8 mouse cellular contexts compared by ENCODE assay signal in genomic region chr12:105008752-105009178, GRCm38 (mm10). TPM values are rescaled to one million over a fixed set of nuclear protein-coding genes. Genes with fewer than 3 reads are reported as not detected.
DNase-seq lines count a peak whose midpoint lies in the region; ATAC-seq lines count a peak whose summit lies in the region.

No protein-coding gene starts in this region.

- no peak overlapping the region for H3K27ac ChIP-seq in embryonic facial prominence, embryonic 11.5 days (replicated peaks; ENCODE audit: low read depth, low read length)
- peak overlapping the region; percentile 64 for H3K27ac ChIP-seq in heart, embryonic 16.5 days (ENCODE audit: low read length)
- H3K27ac ChIP-seq in stomach, embryonic 15.5 days: no peak overlapping the region

- H3K27me3 ChIP-seq in embryonic facial prominence, embryonic 11.5 days (ENCODE audit: control insufficient read depth, insufficient read depth, low read length): peaks cover 21% of the 10 kb centered on the region
- H3K27me3 ChIP-seq in heart, embryonic 16.5 days (ENCODE audit: control insufficient read depth, insufficient read depth, low read length): peaks cover 10% of the 10 kb centered on the region
- H3K27me3 ChIP-seq in stomach, embryonic 15.5 days (replicated peaks): 0 out of 2 replicates have a peak, but pooled peaks cover 21% of the 10 kb centered on the region

- peak overlapping the region; percentile 64; the same call in 1 of the 2 replicates for H3K4me3 ChIP-seq in embryonic facial prominence, embryonic 11.5 days (ENCODE audit: low read depth, low read length)
- H3K4me3 ChIP-seq in heart, embryonic 16.5 days (ENCODE audit: low read length): peak overlapping the region; percentile 77
- peak overlapping the region; percentile 71 for H3K4me3 ChIP-seq in stomach, embryonic 15.5 days (replicated peaks)

- no peak for DNase-seq in frontal cortex, postnatal 10 days (ENCODE audit: low spot score in 2 of 2)
- peak; percentile 52 for DNase-seq in embryonic facial prominence, embryonic 11.5 days (ENCODE audit: low spot score)
- DNase-seq in kidney, postnatal 25 days: peak; percentile 85 to 96
- DNase-seq in c-Kit-positive CD71-positive TER-119-positive erythroid progenitor cells, embryonic 14.5 days (ENCODE audit: low spot score): no peak

- ATAC-seq in frontal cortex, adult (ENCODE audit: low TSS enrichment): peak; percentile 32
- ATAC-seq in embryonic facial prominence, embryonic 11.5 days (replicated peaks; ENCODE audit: insufficient number of reproducible peaks, low FRiP score, low TSS enrichment, low read depth): peak; percentile 32; the same call in 1 of the 2 replicates
- ATAC-seq in heart, embryonic 16.5 days (replicated peaks; ENCODE audit: extremely low read depth, insufficient read depth, low FRiP score): peak; percentile 61
- ATAC-seq in megakaryocyte progenitor cell, adult 5-6 weeks (replicated peaks; ENCODE audit: poor library complexity): peak; percentile 45
- peak; percentile 51 for ATAC-seq in stomach, embryonic 15.5 days (ENCODE audit: insufficient read depth, low FRiP score, low read depth)

- no peak overlapping the region; the same call in 1 of the 2 replicates for H3K9ac ChIP-seq in embryonic facial prominence, embryonic 11.5 days (replicated peaks; ENCODE audit: low read length)
- peak overlapping the region; percentile 76 for H3K9ac ChIP-seq in heart, embryonic 16.5 days (ENCODE audit: low read length)
- no peak overlapping the region for H3K9ac ChIP-seq in stomach, embryonic 15.5 days

- peak overlapping the region; percentile 97 for H3K4me2 ChIP-seq in embryonic facial prominence, embryonic 11.5 days (ENCODE audit: low read depth, low read length)
- peak overlapping the region; percentile 84 for H3K4me2 ChIP-seq in heart, embryonic 16.5 days (ENCODE audit: low read depth, low read length)
- H3K4me2 ChIP-seq in stomach, embryonic 15.5 days: peak overlapping the region; percentile 96

- no peaks in the 10 kb centered on the region for H3K9me3 ChIP-seq in embryonic facial prominence, embryonic 11.5 days (replicated peaks; ENCODE audit: control insufficient read depth, low read length)
- H3K9me3 ChIP-seq in heart, embryonic 16.5 days (replicated peaks; ENCODE audit: control insufficient read depth, low read length): no peaks in the 10 kb centered on the region
- no peaks in the 10 kb centered on the region for H3K9me3 ChIP-seq in stomach, embryonic 15.5 days

- H3K4me1 ChIP-seq in embryonic facial prominence, embryonic 11.5 days (ENCODE audit: control insufficient read depth, insufficient read depth, low read length): peaks cover 12% of the 10 kb centered on the region
- peaks cover 17% of the 10 kb centered on the region for H3K4me1 ChIP-seq in heart, embryonic 16.5 days (ENCODE audit: control insufficient read depth, insufficient read depth, low read length)
- H3K4me1 ChIP-seq in stomach, embryonic 15.5 days: peaks cover 30% of the 10 kb centered on the region

- 1% methylated on average over 13 of the region's 13 CpGs for WGBS in embryonic facial prominence, embryonic 11.5 days
- WGBS in heart, embryonic 16.5 days: under 1% methylated on average over 13 of the region's 13 CpGs
- 1% methylated on average over 13 of the region's 13 CpGs for WGBS in stomach, embryonic 15.5 days

- H3K36me3 ChIP-seq in embryonic facial prominence, embryonic 11.5 days (replicated peaks; ENCODE audit: control insufficient read depth, insufficient read depth, low read depth, low read length): no peaks in the 10 kb centered on the region
- no peaks in the 10 kb centered on the region for H3K36me3 ChIP-seq in heart, embryonic 16.5 days (ENCODE audit: control insufficient read depth, insufficient read depth)
- no peaks in the 10 kb centered on the region for H3K36me3 ChIP-seq in stomach, embryonic 15.5 days

RNA-seq across cellular contexts. Expression of gene Syne3, which starts 0.8 kb away (rescaled TPM):
- 0.08 and 0.39 TPM in 2 replicates for polyA plus RNA-seq in embryonic facial prominence, embryonic 11.5 days (2014; fragmentation: Nextera tagmentation; extraction: Ambion mirVana)
- polyA plus RNA-seq in heart, embryonic 16.5 days (2015; fragmentation: Nextera tagmentation; extraction: Ambion mirVana): 1.9 and 2.0 TPM in 2 replicates
- total RNA-seq in megakaryocyte progenitor cell, adult 5-6 weeks (2015): 10.1 and 13.1 TPM in 2 replicates
- total RNA-seq in megakaryocyte progenitor cell, adult 5-6 weeks (2017): 19.5 and 21.1 TPM in 2 replicates
- polyA plus RNA-seq in stomach, embryonic 15.5 days (2015; fragmentation: Nextera tagmentation; extraction: Ambion mirVana): 0.70 and 0.99 TPM in 2 replicates

RNA-seq across cellular contexts. Expression of gene Glrx5, which starts 23.7 kb away (rescaled TPM):
- 188 and 190 TPM in 2 replicates for polyA plus RNA-seq in embryonic facial prominence, embryonic 11.5 days (2014; fragmentation: Nextera tagmentation; extraction: Ambion mirVana)
- polyA plus RNA-seq in heart, embryonic 16.5 days (2015; fragmentation: Nextera tagmentation; extraction: Ambion mirVana): 170 and 173 TPM in 2 replicates
- total RNA-seq in megakaryocyte progenitor cell, adult 5-6 weeks (2015): 58.1 and 65.3 TPM in 2 replicates
- 26.9 and 30.1 TPM in 2 replicates for total RNA-seq in megakaryocyte progenitor cell, adult 5-6 weeks (2017)
- 159 and 193 TPM in 2 replicates for polyA plus RNA-seq in stomach, embryonic 15.5 days (2015; fragmentation: Nextera tagmentation; extraction: Ambion mirVana)

Comparison
In these comparisons a context has a peak if more than half of its experiments do, and no peak if none do; other contexts are left out.
1. DNase-seq: peak in embryonic facial prominence, embryonic 11.5 days (single experiment) and kidney, postnatal 25 days (2 of 2); none in frontal cortex, postnatal 10 days (0 of 2) and c-Kit-positive CD71-positive TER-119-positive erythroid progenitor cells, embryonic 14.5 days (single experiment).
2. Peak in every context shown above with its lines, with median percentiles within 50 percentile points of each other: ATAC-seq, H3K4me2 ChIP-seq and H3K4me3 ChIP-seq.